Mouse (Mus musculus) hindbrain, postnatal 0 days (tissue): ENCODE measurements around the gene Gm17349. TPM values are rescaled to one million over a fixed set of nuclear protein-coding genes. Genes with fewer than 3 reads are reported as not detected.

Experiments used
- ATAC-seq: fragments of 200-750 bp; cut with Nextera tagmentation; 2 replicates; pipeline ENCODE4 v1.8.0; 2017; ENCODE audit warnings: mild to moderate bottlenecking, moderate TSS enrichment, moderate library complexity
- DNase-seq: peaks from one replicate; pipeline ENCODE4 v3.0.0-alpha.2; 2015; ENCODE audit warnings: low spot score
- H3K27ac ChIP-seq: fragments of 300-500 bp; sonication (generic); 2 replicates; pipeline ENCODE4 v1.5.1; 2014; ENCODE audit warnings: mild to moderate bottlenecking
- H3K27me3 ChIP-seq: fragments of 300-500 bp; sonication (generic); 2 replicates; pipeline ENCODE4 v1.6.1; 2014; ENCODE audit warnings: low read length, mixed read lengths; ENCODE audit not compliant: insufficient read depth
- H3K36me3 ChIP-seq: fragments of 300-500 bp; sonication (generic); 2 replicates; pipeline ENCODE4 v1.6.1; 2014; ENCODE audit warnings: low read length, mixed read lengths; ENCODE audit not compliant: insufficient read depth
- H3K4me1 ChIP-seq: fragments of 300-500 bp; sonication (generic); 2 replicates; pipeline ENCODE4 v1.6.1; 2014; ENCODE audit warnings: antibody characterized with exemption, low read length, mixed read lengths; ENCODE audit not compliant: insufficient read depth
- H3K4me2 ChIP-seq: fragments of 300-500 bp; sonication (generic); 2 replicates; pipeline ENCODE4 v1.6.1; 2014; ENCODE audit warnings: low read depth, mild to moderate bottlenecking, low read length, moderate library complexity, mixed read lengths
- H3K4me3 ChIP-seq: fragments of 300-500 bp; sonication (generic); 2 replicates; pipeline ENCODE4 v1.5.1; 2014; ENCODE audit warnings: low read length
- H3K9ac ChIP-seq: fragments of 300-500 bp; sonication (generic); replicated peaks from 2 replicates; pipeline ENCODE4 v1.6.1; 2014; ENCODE audit warnings: mild to moderate bottlenecking, low read length, moderate library complexity, mixed read lengths
- H3K9me3 ChIP-seq: fragments of 300-500 bp; sonication (generic); 2 replicates; pipeline ENCODE4 v1.6.1; 2016; ENCODE audit warnings: low read length, mixed read lengths
- CTCF ChIP-seq: IDR thresholded peaks from 2 replicates; pipeline ENCODE4 v1.5.1; 2016; ENCODE audit warnings: antibody characterized with exemption, control low read depth, low read depth
- WGBS: fragments of 180-500 bp; shearing (Covaris S2); extraction: QIAGEN DNeasy Blood & Tissue Kit; methylation state at CpG from one replicate; pipeline ENCODE4 v1.1.7; 2014; 5-methylcytosine and 5-hydroxymethylcytosine counted together
- polyA plus RNA-seq: library from polyadenylated mRNA; unstranded; fragments of >200 nt; fragmentation: Nextera tagmentation; extraction: Ambion mirVana; gene quantifications from 2 replicates; pipeline ENCODE4 v1.2.1, GENCODE M21; 2015
- total RNA-seq: library from RNA; depleted of rRNA; stranded (reverse); fragments of >200 nt; gene quantifications from 2 replicates; pipeline ENCODE4 v1.2.3, GENCODE M21; 2014

Gene Gm17349
- total and polyA plus RNA-seq, 2 experiments from 2014 or later, result not detected

DNA sequence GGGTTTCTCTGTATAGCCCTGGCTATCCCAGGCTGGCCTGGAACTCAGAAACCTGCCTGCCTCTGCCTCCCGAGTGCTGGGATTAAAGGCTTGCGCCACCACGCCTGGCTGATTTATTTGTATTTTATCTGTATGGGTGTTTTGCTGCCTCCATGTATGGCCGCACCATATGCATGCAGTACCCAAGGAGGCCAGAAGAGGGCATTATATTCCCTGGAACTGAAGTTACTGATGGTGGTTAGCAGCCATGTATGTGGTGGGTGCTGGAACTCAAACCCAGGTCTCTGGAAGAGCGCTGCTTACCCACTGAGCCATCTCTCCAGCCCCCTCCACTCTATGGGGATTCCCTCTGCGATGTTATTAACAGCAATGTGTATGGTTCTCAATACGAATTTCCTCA is 22.4 kb downstream of the Gm17349 start:
- Histone ChIP-seq H3K4me2 (no peak overlapping the region), H3K27ac (no peak overlapping the region), H3K36me3 (no peaks in the 10 kb centered on the region), H3K27me3 (no peaks in the 10 kb centered on the region), H3K4me3 (no peak overlapping the region), H3K9me3 (no peaks in the 10 kb centered on the region), H3K4me1 (no peaks in the 10 kb centered on the region), H3K9ac (no peak overlapping the region)
- no peak for DNase-seq
- ATAC-seq, result no peak
- TF ChIP-seq CTCF, result peak; percentile 58
- 93% methylated on average over 7 of the region's 7 CpGs for WGBS

DNA sequence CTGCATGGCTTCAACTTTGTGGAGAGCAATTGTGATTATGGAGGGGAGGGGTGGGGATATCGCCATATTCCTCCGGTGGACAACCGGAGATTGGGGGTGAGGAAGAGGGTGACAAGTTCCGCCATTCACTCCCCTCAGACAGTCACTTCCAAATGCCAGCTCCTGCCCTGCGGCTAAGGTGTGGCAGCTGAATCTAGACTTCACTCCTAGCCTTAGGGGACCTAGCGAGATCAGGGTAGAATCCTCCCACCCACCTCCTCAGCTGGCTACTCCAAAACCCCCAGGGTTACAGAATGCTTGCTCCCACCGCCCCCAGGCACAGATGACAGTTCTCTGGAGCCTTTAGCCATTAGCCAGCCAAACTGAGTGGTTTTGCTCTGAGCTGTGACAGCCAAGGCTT is 26.3 kb downstream of the Gm17349 start:
- ATAC-seq (no peak), DNase-seq (no peak)
- Histone ChIP-seq H3K36me3 (no peaks in the 10 kb centered on the region), H3K4me2 (no peak overlapping the region), H3K9ac (no peak overlapping the region), H3K27ac (no peak overlapping the region), H3K27me3 (no peaks in the 10 kb centered on the region), H3K4me3 (no peak overlapping the region), H3K9me3 (no peaks in the 10 kb centered on the region), H3K4me1 (peaks cover 21% of the 10 kb centered on the region)
- TF ChIP-seq CTCF, result no peak
- WGBS, result 66% methylated on average over 7 of the region's 7 CpGs

DNA sequence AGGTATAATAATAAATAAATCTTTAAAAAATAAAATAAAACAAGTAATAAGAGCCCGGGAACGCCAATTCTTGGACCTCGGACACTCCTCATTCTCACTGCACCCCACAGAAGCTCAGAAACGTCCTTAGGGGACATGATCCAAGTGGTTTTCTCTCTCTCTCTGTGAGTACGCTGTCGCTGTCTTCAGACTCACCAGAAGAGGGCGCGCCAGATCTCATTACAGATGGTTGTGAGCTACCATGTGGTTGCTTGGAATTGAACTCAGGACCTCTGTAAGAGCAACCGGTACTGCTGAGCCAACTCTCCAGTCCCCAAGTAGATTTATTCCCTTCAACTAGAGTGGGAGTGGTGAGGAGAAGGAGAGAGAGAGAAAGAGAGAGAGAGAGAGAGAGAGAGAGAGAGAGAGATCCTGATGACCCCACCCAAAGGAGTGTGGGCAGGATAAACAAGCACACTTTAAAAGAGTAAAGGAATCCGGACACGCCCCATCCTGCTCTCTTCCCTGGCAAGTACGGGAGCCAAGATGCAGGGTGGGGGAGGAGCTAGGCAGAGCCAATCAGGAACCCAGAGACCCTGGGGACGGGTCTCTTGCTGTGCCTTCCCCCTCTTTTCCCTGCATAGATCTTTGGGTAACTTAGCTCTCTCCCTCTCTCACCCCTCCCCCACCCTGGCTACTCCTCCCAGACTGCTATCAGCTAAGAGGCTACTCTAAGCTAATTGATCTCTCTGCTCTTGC is 27.1 kb downstream of the Gm17349 start:
- ATAC-seq, result no peak
- no peak overlapping the region for H3K9ac ChIP-seq
- peak; percentile 54 for TF ChIP-seq CTCF
- peak; percentile 49 for DNase-seq
- H3K4me1 ChIP-seq, result peaks cover 21% of the 10 kb centered on the region
- no peak overlapping the region for H3K27ac ChIP-seq
- H3K9me3 ChIP-seq, result no peaks in the 10 kb centered on the region
- no peak overlapping the region for H3K4me3 ChIP-seq
- H3K36me3 ChIP-seq, result no peaks in the 10 kb centered on the region
- WGBS, result 15% methylated on average over 13 of the region's 13 CpGs
- no peak overlapping the region for H3K4me2 ChIP-seq
- H3K27me3 ChIP-seq, result no peaks in the 10 kb centered on the region

DNA sequence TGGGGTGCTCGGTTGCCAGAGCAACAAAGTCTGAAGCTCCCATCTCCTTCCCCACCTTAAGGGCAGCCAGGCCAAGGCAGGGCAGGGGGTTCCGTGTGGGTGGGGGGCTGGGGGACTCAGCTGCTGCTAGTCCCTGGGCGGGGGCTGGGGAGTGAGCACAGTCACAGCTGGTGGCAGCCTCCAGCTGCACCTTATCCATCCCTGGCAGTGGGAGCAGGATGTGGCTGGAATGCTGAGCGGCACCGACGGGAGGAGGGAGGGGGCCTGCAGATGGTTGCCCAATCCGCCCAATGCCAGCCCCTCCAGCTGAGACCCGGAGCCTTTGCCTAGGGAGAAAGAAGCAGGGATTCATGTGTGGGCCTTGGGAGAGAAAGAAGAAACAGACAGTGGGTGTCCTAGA is 28.2 kb downstream of the Gm17349 start:
- DNase-seq (peak; percentile 70), ATAC-seq (peak; percentile 72)
- no peaks in the 10 kb centered on the region for H3K9me3 ChIP-seq
- H3K4me2 ChIP-seq, result peak overlapping the region; percentile 31
- no peaks in the 10 kb centered on the region for H3K27me3 ChIP-seq
- H3K9ac ChIP-seq, result peak overlapping the region; percentile 13; the same call in 1 of the 2 replicates
- WGBS, result 21% methylated on average over 8 of the region's 8 CpGs
- no peak overlapping the region for H3K4me3 ChIP-seq
- peak overlapping the region; percentile 67 for H3K27ac ChIP-seq
- peaks cover 27% of the 10 kb centered on the region for H3K4me1 ChIP-seq
- no peaks in the 10 kb centered on the region for H3K36me3 ChIP-seq
- no peak for TF ChIP-seq CTCF

DNA sequence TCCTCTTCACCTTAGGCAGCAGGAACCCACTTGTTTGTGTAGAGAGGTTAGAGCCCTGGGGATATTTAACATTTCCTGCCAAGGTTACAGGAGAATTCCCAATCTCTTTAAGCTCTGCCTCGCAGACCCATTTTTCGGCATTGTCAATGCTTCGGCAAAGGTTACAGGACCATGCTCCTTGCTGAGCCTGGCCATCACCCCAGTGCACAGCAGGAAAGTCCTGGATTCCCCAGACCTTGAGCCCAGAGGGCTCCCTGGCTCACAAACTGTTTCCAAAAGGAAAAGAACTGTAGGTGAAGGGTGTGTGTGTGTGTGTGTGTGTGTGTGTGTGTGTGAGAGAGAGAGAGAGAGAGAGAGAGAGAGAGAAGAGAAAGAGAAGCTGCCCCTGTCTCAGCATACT is 30.4 kb downstream of the Gm17349 start:
- H3K9me3 ChIP-seq, result no peaks in the 10 kb centered on the region
- peaks cover 36% of the 10 kb centered on the region for H3K4me1 ChIP-seq
- no peaks in the 10 kb centered on the region for H3K36me3 ChIP-seq
- H3K27me3 ChIP-seq, result no peaks in the 10 kb centered on the region
- WGBS, result 49% methylated on average over 3 of the region's 3 CpGs
- no peak for DNase-seq
- H3K4me3 ChIP-seq, result no peak overlapping the region
- ATAC-seq, result no peak
- TF ChIP-seq CTCF, result no peak
- H3K27ac ChIP-seq, result no peak overlapping the region
- no peak overlapping the region for H3K9ac ChIP-seq
- H3K4me2 ChIP-seq, result peak overlapping the region; percentile 27

DNA sequence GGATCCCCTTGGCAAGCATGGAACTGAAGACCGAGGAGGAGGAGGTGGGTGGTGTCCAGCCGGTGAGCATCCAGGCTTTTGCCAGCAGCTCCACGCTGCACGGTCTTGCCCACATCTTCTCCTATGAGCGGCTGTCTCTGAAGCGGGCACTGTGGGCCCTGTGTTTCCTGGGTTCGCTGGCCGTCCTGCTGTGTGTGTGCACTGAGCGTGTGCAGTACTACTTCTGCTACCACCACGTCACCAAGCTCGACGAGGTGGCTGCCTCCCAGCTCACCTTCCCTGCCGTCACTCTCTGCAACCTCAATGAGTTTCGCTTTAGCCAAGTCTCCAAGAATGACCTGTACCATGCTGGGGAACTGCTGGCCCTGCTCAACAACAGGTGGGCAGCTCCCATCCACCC is 33.5 kb downstream of the Gm17349 start:
- TF ChIP-seq CTCF, result no peak
- ATAC-seq (no peak), DNase-seq (no peak)
- 54% methylated on average over 14 of the region's 14 CpGs for WGBS
- Histone ChIP-seq H3K27ac (no peak overlapping the region), H3K4me1 (peaks cover 33% of the 10 kb centered on the region), H3K9ac (peak overlapping the region; percentile 97), H3K36me3 (no peaks in the 10 kb centered on the region), H3K9me3 (no peaks in the 10 kb centered on the region), H3K27me3 (no peaks in the 10 kb centered on the region), H3K4me2 (peak overlapping the region; percentile 80), H3K4me3 (peak overlapping the region; percentile 78)

DNA sequence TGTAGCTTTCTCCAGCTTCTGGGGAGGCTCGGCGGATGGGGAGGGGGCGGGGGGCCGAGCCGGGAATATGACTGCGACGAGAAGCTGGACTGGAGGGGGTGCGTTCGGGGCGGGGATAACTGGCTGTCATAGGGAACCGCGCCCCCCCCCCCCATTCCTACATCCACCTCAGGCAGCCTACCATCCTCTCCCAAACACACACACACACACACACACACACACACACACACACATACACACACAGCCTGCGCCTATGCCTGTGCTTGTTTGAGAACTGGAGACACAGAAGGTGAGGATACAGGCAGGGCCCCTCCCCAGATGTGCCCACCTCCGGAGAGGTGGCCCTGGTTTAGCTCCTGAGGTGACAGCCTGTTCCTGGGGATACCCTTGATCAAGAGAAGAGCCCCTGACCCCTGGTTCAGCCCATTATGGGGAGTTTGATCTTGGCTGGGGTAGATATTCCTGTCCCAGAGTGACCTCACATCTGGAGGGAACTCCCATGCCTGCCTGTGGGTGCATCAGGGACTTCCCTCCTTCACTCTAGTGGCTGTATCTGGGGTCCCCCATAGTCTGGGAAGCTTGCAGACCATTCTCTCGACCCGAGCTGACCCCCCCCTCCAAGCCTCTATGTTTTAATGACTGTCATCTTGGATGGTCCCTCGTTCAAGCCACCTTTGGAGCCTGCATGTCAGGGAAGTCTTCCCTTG is 34.2 kb downstream of the Gm17349 start:
- 11% methylated on average over 17 of the region's 17 CpGs for WGBS
- Histone ChIP-seq H3K36me3 (no peaks in the 10 kb centered on the region), H3K27ac (peak overlapping the region; percentile 87), H3K4me3 (peak overlapping the region; percentile 78), H3K9ac (peak overlapping the region; percentile 97), H3K4me2 (peak overlapping the region; percentile 80), H3K27me3 (no peaks in the 10 kb centered on the region), H3K4me1 (peaks cover 32% of the 10 kb centered on the region), H3K9me3 (no peaks in the 10 kb centered on the region)
- peak; percentile 44; the same call in 1 of the 2 replicates for ATAC-seq
- DNase-seq, result peak; percentile 51
- no peak for TF ChIP-seq CTCF
